Mouse (Mus musculus) MEL (cell line): Measurements from ENCODE around the gene Aff3. TPM values are rescaled to one million over a fixed set of nuclear protein-coding genes. Genes with fewer than 3 reads are reported as not detected.
A peak's percentile ranks its signal among the peaks of the same experiment; 100 is the strongest.

Experiments used
- DNase-seq: peaks from one replicate; pipeline ENCODE4 v3.0.0; 2011; ENCODE audit warnings: low read depth, low spot score
- H3K27ac ChIP-seq: 2 replicates; pipeline ENCODE4 v1.5.1; 2012; ENCODE audit warnings: low read depth, mild to moderate bottlenecking, control low read depth, low read length, moderate library complexity; ENCODE audit not compliant: control insufficient read depth
- H3K27me3 ChIP-seq, 2 experiments: fragments of 150-350 bp in 1 of 2; sonication (generic) in 1 of 2; 2 replicates each; pipeline ENCODE4 v1.6.1; 2012; ENCODE audit warnings: low read length in 2 of 2, mild to moderate bottlenecking in 2 of 2, improper control_type of control experiment in 1 of 2, moderate library complexity in 1 of 2; ENCODE audit not compliant: insufficient read depth in 2 of 2, control insufficient read depth in 1 of 2
- H3K36me3 ChIP-seq, 2 experiments: 2 replicates each; pipeline ENCODE4 v1.6.1; 2012 to 2014; ENCODE audit warnings: low read length in 2 of 2, improper control_type of control experiment in 1 of 2, inconsistent platforms in 1 of 2, mild to moderate bottlenecking in 1 of 2; ENCODE audit not compliant: insufficient read depth in 2 of 2, control insufficient read depth in 1 of 2
- H3K4me1 ChIP-seq, 2 experiments: fragments of 150-350 bp in 1 of 2; sonication (generic) in 1 of 2; 2 replicates each; pipeline ENCODE4 v1.6.1; 2012; ENCODE audit warnings: low read length in 2 of 2, improper control_type of control experiment in 1 of 2, mild to moderate bottlenecking in 1 of 2; ENCODE audit not compliant: insufficient read depth in 2 of 2, control insufficient read depth in 1 of 2
- H3K4me3 ChIP-seq, 2 experiments: fragments of 150-350 bp in 1 of 2; sonication (generic) in 1 of 2; 2 replicates each; pipeline ENCODE4 v1.5.1; 2012; ENCODE audit warnings: low read depth in 2 of 2, low read length in 2 of 2, mild to moderate bottlenecking in 2 of 2, moderate library complexity in 2 of 2, control low read depth in 1 of 2, improper control_type of control experiment in 1 of 2; ENCODE audit not compliant: control insufficient read depth in 1 of 2, insufficient read depth in 1 of 2
- H3K79me2 ChIP-seq: 2 replicates; pipeline ENCODE4 v1.6.1; 2012; ENCODE audit warnings: mild to moderate bottlenecking, low read length, moderate library complexity; ENCODE audit not compliant: control insufficient read depth, poor library complexity, insufficient read depth
- H3K9ac ChIP-seq: 2 replicates; pipeline ENCODE4 v1.6.1; 2012; ENCODE audit warnings: low read depth, mild to moderate bottlenecking, control low read depth, low read length, moderate library complexity; ENCODE audit not compliant: control insufficient read depth, poor library complexity, severe bottlenecking
- H3K9me3 ChIP-seq: fragments of 150-350 bp; sonication (generic); replicated peaks from 2 replicates; pipeline ENCODE4 v1.6.1; 2012; ENCODE audit warnings: mild to moderate bottlenecking, low read length, improper control_type of control experiment, moderate library complexity; ENCODE audit not compliant: insufficient read depth
- BHLHE40 ChIP-seq: IDR thresholded peaks from 2 replicates; pipeline ENCODE4 v1.6.1; 2012; ENCODE audit warnings: low read depth, mild to moderate bottlenecking, inconsistent platforms, low read length, improper control_type of control experiment, borderline replicate concordance
- CHD1 ChIP-seq: IDR thresholded peaks from 2 replicates; pipeline ENCODE4 v1.6.1; 2012; ENCODE audit warnings: low read depth, mild to moderate bottlenecking, inconsistent platforms, low read length, improper control_type of control experiment
- CHD2 ChIP-seq: IDR thresholded peaks from 2 replicates; pipeline ENCODE4 v1.6.1; 2011; ENCODE audit warnings: low read length, improper control_type of control experiment
- ELF1 ChIP-seq: IDR thresholded peaks from 2 replicates; pipeline ENCODE4 v1.6.1; 2014; ENCODE audit warnings: low read depth, mild to moderate bottlenecking, inconsistent platforms, low read length, improper control_type of control experiment, moderate library complexity
- EP300 ChIP-seq, 2 experiments: IDR thresholded peaks; 2 replicates each; pipeline ENCODE4 v1.6.1; 2011; ENCODE audit warnings: improper control_type of control experiment in 2 of 2, low read length in 2 of 2, low read depth in 1 of 2, mild to moderate bottlenecking in 1 of 2
- ETS1 ChIP-seq: IDR thresholded peaks from 2 replicates; pipeline ENCODE4 v1.6.1; 2012; ENCODE audit warnings: low read depth, mild to moderate bottlenecking, inconsistent platforms, low read length, improper control_type of control experiment, moderate library complexity
- GABPA ChIP-seq: IDR thresholded peaks from 2 replicates; pipeline ENCODE4 v1.6.1; 2012; ENCODE audit warnings: low read depth, mild to moderate bottlenecking, inconsistent platforms, low read length, improper control_type of control experiment, moderate library complexity
- GATA1 ChIP-seq: IDR thresholded peaks from 2 replicates; pipeline ENCODE4 v1.6.1; 2011; ENCODE audit warnings: low read depth, low read length, improper control_type of control experiment
- HCFC1 ChIP-seq: IDR thresholded peaks from 2 replicates; pipeline ENCODE4 v1.6.1; 2012; ENCODE audit warnings: low read depth, mild to moderate bottlenecking, inconsistent platforms, low read length, improper control_type of control experiment, moderate library complexity
- JUND ChIP-seq: IDR thresholded peaks from 2 replicates; pipeline ENCODE4 v1.6.1; 2011; ENCODE audit warnings: low read depth, mild to moderate bottlenecking, improper control_type of control experiment, low read length
- KAT2A ChIP-seq: conservative IDR thresholded peaks from 2 replicates; pipeline ENCODE4 v1.6.1; 2012; ENCODE audit warnings: low read depth, low read length, improper control_type of control experiment, inconsistent platforms
- MAX ChIP-seq: IDR thresholded peaks from 2 replicates; pipeline ENCODE4 v1.6.1; 2011; ENCODE audit warnings: low read length, improper control_type of control experiment
- MAZ ChIP-seq: IDR thresholded peaks from 2 replicates; pipeline ENCODE4 v1.6.1; 2012; ENCODE audit warnings: low read depth, mild to moderate bottlenecking, inconsistent platforms, low read length, improper control_type of control experiment
- MXI1 ChIP-seq: IDR thresholded peaks from 2 replicates; pipeline ENCODE4 v1.6.1; 2011; ENCODE audit warnings: mild to moderate bottlenecking, low read depth, low read length, improper control_type of control experiment
- MYB ChIP-seq: IDR thresholded peaks from 2 replicates; pipeline ENCODE4 v1.6.1; 2011; ENCODE audit warnings: mild to moderate bottlenecking, low read depth, low read length, improper control_type of control experiment
- MYC ChIP-seq: IDR thresholded peaks from 2 replicates; pipeline ENCODE4 v1.6.1; 2011; ENCODE audit warnings: low read depth, mild to moderate bottlenecking, low read length, improper control_type of control experiment, moderate library complexity
- NELFE ChIP-seq: IDR thresholded peaks from 2 replicates; pipeline ENCODE4 v1.6.1; 2011; ENCODE audit warnings: low read depth, low read length, improper control_type of control experiment
- NRF1 ChIP-seq: IDR thresholded peaks from 2 replicates; pipeline ENCODE4 v1.6.1; 2014; ENCODE audit warnings: low read depth, mild to moderate bottlenecking, inconsistent platforms, low read length, improper control_type of control experiment, moderate library complexity; ENCODE audit not compliant: poor library complexity, insufficient read depth, severe bottlenecking
- POLR2A ChIP-seq, 2 experiments: IDR thresholded peaks; 2 replicates each; pipeline ENCODE4 v1.6.1; 2011 to 2012; ENCODE audit warnings: low read length in 2 of 2, mild to moderate bottlenecking in 2 of 2, control low read depth in 1 of 2, improper control_type of control experiment in 1 of 2, low read depth in 1 of 2, moderate library complexity in 1 of 2; ENCODE audit not compliant: control insufficient read depth in 1 of 2, insufficient read depth in 1 of 2, poor library complexity in 1 of 2
- POLR2AphosphoS2 ChIP-seq: IDR thresholded peaks from 2 replicates; pipeline ENCODE4 v1.6.1; 2011; ENCODE audit warnings: low read length, improper control_type of control experiment
- RCOR1 ChIP-seq: IDR thresholded peaks from 2 replicates; pipeline ENCODE4 v1.6.1; 2012; ENCODE audit warnings: low read depth, mild to moderate bottlenecking, inconsistent platforms, low read length, improper control_type of control experiment
- SIN3A ChIP-seq: IDR thresholded peaks from 2 replicates; pipeline ENCODE4 v1.6.1; 2012; ENCODE audit warnings: low read length, improper control_type of control experiment, inconsistent platforms
- TAL1 ChIP-seq: IDR thresholded peaks from 2 replicates; pipeline ENCODE4 v1.6.1; 2012; ENCODE audit warnings: mild to moderate bottlenecking, inconsistent platforms, low read length, moderate library complexity, mixed read lengths
- TBP ChIP-seq: IDR thresholded peaks from 2 replicates; pipeline ENCODE4 v1.8.0; 2011; ENCODE audit warnings: low read depth, low read length, improper control_type of control experiment
- TCF12 ChIP-seq: IDR thresholded peaks from 2 replicates; pipeline ENCODE4 v1.6.1; 2014; ENCODE audit warnings: low read depth, mild to moderate bottlenecking, inconsistent platforms, low read length, improper control_type of control experiment, moderate library complexity
- USF2 ChIP-seq, 2 experiments: IDR thresholded peaks; 2 replicates each; pipeline ENCODE4 v1.6.1; 2011 to 2012; ENCODE audit warnings: improper control_type of control experiment in 2 of 2, low read length in 2 of 2, borderline replicate concordance in 1 of 2, inconsistent platforms in 1 of 2, low read depth in 1 of 2, mild to moderate bottlenecking in 1 of 2; ENCODE audit not compliant: insufficient read depth in 1 of 2
- ZC3H11A ChIP-seq: IDR thresholded peaks from 2 replicates; pipeline ENCODE4 v1.6.1; 2012; ENCODE audit warnings: low read depth, mild to moderate bottlenecking, inconsistent platforms, low read length, improper control_type of control experiment
- ZMIZ1 ChIP-seq: IDR thresholded peaks from 2 replicates; pipeline ENCODE4 v1.6.1; 2012; ENCODE audit warnings: low read depth, mild to moderate bottlenecking, inconsistent platforms, low read length, improper control_type of control experiment, moderate library complexity
- polyA plus RNA-seq, 2 experiments: library from polyadenylated mRNA; stranded (reverse) in 1 of 2; unstranded in 1 of 2; fragments of >175 nt in 1 of 2; fragments of >200 nt in 1 of 2; gene quantifications; 2 replicates each; pipeline versions ENCODE4 v1.2.1 to v1.2.4; 2012; ENCODE audit warnings: low replicate concordance in 2 of 2, low read depth in 1 of 2; ENCODE audit not compliant: insufficient read length in 2 of 2, insufficient read depth in 1 of 2, missing spikeins in 1 of 2
- total RNA-seq: library from RNA; depleted of rRNA; stranded (reverse); fragments of 300-350 nt; gene quantifications from 2 replicates; pipeline ENCODE4 v1.2.3, GENCODE M21; 2012

The Aff3 gene
- total and polyA plus RNA-seq, 3 experiments = 18.5 to 41.1 (median 25.4) TPM

GRCm38 (mm10) chr1:38671019-38671418 is 6.3 kb upstream of the Aff3 start (continued):
- TF ChIP-seq MAX (peak; percentile 30), MAZ (peak; percentile 11; the same call in 1 of the 2 replicates)

GRCm38 (mm10) chr1:38668327-38668726 is 3.6 kb upstream of the Aff3 start:
- H3K4me1 ChIP-seq = peaks cover 49 to 51% of the 10 kb centered on the region in 2 experiments
- peak overlapping the region; percentile 58 for H3K9ac ChIP-seq
- peak; percentile 72 for DNase-seq
- peak overlapping the region; percentile 50 for H3K27ac ChIP-seq
- H3K4me3 ChIP-seq = peak overlapping the region; percentile 49 to 54
- no peak for TF ChIP-seq MYC
- no peak for TF ChIP-seq POLR2A (IDR thresholded peaks at IDR 0.05; ENCODE audit: control insufficient read depth in 1 of 2, insufficient read depth in 1 of 2, low read depth in 1 of 2, low read length in 2 of 2, poor library complexity in 1 of 2)
- 0 out of 2 replicates have a peak, but pooled peaks have one; percentile 3 for TF ChIP-seq SIN3A
- TF ChIP-seq MAX = no peak
- peak; percentile 53; the same call in 1 of the 2 replicates for TF ChIP-seq RCOR1
- peak; percentile 62 to 73 for TF ChIP-seq EP300 (IDR thresholded peaks at IDR 0.05; ENCODE audit: low read depth in 1 of 2, low read length in 2 of 2)
- TF ChIP-seq ETS1 = 0 out of 2 replicates have a peak, but pooled peaks have one; percentile 24
- TF ChIP-seq TAL1 = peak; percentile 85
- H3K9me3 ChIP-seq = no peaks in the 10 kb centered on the region
- H3K79me2 ChIP-seq = peaks cover 16% of the 10 kb centered on the region
- no peaks in the 10 kb centered on the region for H3K27me3 ChIP-seq
- peaks cover 0 to 42% of the 10 kb centered on the region in 2 experiments; a peak in 2 of 4 replicates for H3K36me3 ChIP-seq

- Histone ChIP-seq H3K4me3 (peak overlapping the region; percentile 49 to 54), H3K9ac (peak overlapping the region; percentile 58), H3K36me3 (peaks cover 0 to 47% of the 10 kb centered on the region in 2 experiments; a peak in 2 of 4 replicates), H3K27ac (peak overlapping the region; percentile 50), H3K4me1 (peaks cover 51 to 55% of the 10 kb centered on the region in 2 experiments), H3K9me3 (no peaks in the 10 kb centered on the region), H3K27me3 (no peaks in the 10 kb centered on the region), H3K79me2 (peaks cover 21% of the 10 kb centered on the region)
- peak; percentile 87 for DNase-seq
- TF ChIP-seq TCF12 = peak; percentile 36; the same call in 1 of the 2 replicates
- no peak for TF ChIP-seq TAL1
- peak; percentile 79; the same call in 1 of the 2 replicates for TF ChIP-seq MYC
- TF ChIP-seq SIN3A = no peak; the same call in 1 of the 2 replicates
- no peak for TF ChIP-seq HCFC1
- no peak for TF ChIP-seq ZC3H11A
- no peak for TF ChIP-seq USF2 (IDR thresholded peaks at IDR 0.05; ENCODE audit: borderline replicate concordance in 1 of 2, insufficient read depth in 1 of 2, low read depth in 1 of 2, low read length in 2 of 2)
- peak; percentile 81 for TF ChIP-seq ELF1
- TF ChIP-seq CHD2 = no peak
- 0 out of 2 replicates have a peak, but pooled peaks have one; percentile 15 for TF ChIP-seq BHLHE40
- TF ChIP-seq RCOR1 = 0 out of 2 replicates have a peak, but pooled peaks have one; percentile 29
- no peak for TF ChIP-seq JUND
- TF ChIP-seq KAT2A = no peak
- peak; percentile 74 for TF ChIP-seq GATA1
- TF ChIP-seq CHD1 = no peak
- no peak for TF ChIP-seq ZMIZ1
- peak; percentile 55; the same call in 1 of the 2 replicates for TF ChIP-seq TBP
- peak; percentile 39 to 61; a peak in 3 of 4 replicates for TF ChIP-seq EP300 (IDR thresholded peaks at IDR 0.05; ENCODE audit: low read depth in 1 of 2, low read length in 2 of 2)
- peak; percentile 37; the same call in 1 of the 2 replicates for TF ChIP-seq MXI1
- no peak for TF ChIP-seq MYB
- no peak for TF ChIP-seq POLR2AphosphoS2
- no peak for TF ChIP-seq GABPA
- no peak for TF ChIP-seq NRF1
- TF ChIP-seq NELFE = peak; percentile 27; the same call in 1 of the 2 replicates
These were observed 3.1 kb upstream of the Aff3 start for GRCm38 (mm10) chr1:38667892-38668291.
